Mouse (Mus musculus): ENCODE results near the gene Gm21394.
"Not testable (repeated sequence)": the region's sequence is repeated elsewhere in the genome, so short reads cannot be mapped to it uniquely, and the experiment has no call there.

The Gm21394 gene

GRCm38 (mm10) chrY:84564807-84565206, at the start of gene Gm21394:
Gm21394 (minus strand) TSS chrY:84564907.
- DNase-seq (ENCODE audit: low spot score in 2 of 2), result not testable (repeated sequence)

Measured in heart, adult 9 months (tissue).